Mouse (Mus musculus) layer of hippocampus, adult 9-11 months (tissue): ENCODE results near the gene Emp2.

Source experiments
- DNase-seq: peaks from one replicate; pipeline ENCODE4 v3.0.0; 2022

The Emp2 gene

DNA sequence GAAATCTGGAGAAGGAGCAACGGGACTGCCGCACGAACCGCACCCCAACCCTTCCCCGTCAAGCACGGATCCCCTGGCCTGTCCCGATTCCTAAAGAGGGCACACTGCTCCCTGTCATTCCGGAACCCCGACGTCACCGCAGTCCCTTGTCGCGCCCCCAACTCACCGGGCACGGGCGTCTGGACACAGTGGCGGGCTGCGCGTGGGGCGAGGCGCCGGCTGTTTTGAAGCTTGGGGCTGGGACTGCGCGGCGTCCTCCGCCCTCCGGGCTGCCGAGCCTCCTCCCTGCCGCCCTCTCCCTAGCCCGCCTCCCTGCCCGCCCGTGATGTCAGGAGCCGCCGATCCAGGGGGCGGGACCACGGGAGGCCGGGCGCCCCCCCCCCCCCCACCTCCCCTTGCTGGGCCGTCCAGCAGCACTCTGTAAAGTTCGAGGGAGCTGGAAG, at the start of gene Emp2:
Emp2 (minus strand) TSS at position 323 of the 443 bp plus-strand sequence.
- DNase-seq = peak; percentile 19

- DNase-seq = no peak
These were observed 49.3 kb upstream of the Emp2 start for GRCm38 (mm10) chr16:10363061-10363460.

- no peak for DNase-seq
These were observed 45.5 kb upstream of the Emp2 start for GRCm38 (mm10) chr16:10359241-10359640.

- no peak for DNase-seq
These were observed 44.5 kb upstream of the Emp2 start for GRCm38 (mm10) chr16:10358010-10358934.

DNA sequence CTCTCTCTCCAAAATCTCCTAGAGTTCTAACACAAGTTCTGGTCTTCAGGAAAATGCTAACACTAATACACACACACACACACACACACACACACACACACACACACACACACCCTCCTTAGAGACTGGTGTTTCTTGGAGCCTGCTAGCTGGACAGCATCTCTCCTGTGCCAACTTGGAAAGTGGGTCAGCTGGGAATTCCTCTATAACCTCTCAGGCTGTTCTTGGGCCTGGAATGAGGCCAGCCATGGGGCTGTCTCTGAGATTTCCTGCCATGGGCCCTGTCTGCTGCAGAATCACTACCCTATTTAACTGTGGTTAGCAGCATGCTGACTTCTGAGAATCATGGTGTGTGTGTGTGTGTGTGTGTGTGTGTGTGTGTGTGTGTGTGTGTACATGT, 41.2 kb upstream of the Emp2 start:
- DNase-seq = peak; percentile 72

- DNase-seq = no peak
These were observed 37.4 kb upstream of the Emp2 start for GRCm38 (mm10) chr16:10351050-10351636.

- DNase-seq = no peak
These were observed 36.1 kb upstream of the Emp2 start for GRCm38 (mm10) chr16:10349876-10350275.

DNA sequence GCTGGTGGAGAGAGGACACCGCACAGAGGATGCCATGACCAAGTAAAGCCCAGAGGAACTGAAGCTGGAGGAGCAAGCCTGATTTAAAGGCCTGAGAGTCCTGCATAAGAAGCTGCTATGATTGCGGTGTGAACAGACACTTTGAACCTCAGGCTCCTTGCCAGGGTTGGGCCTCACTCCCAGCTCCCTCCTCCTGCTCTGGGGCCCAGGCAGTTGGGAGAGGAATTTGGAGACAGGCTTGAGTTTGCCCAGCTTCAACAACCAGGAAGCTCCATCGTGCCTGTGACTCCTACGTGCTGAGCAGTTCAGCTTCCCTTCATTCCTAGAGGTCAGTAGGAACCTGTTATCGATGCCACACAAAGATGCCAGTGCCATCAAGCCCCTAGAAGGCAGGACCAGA, 35.7 kb upstream of the Emp2 start:
- no peak for DNase-seq

GRCm38 (mm10) chr16:10347551-10347950, 33.8 kb upstream of the Emp2 start:
- no peak for DNase-seq

DNA sequence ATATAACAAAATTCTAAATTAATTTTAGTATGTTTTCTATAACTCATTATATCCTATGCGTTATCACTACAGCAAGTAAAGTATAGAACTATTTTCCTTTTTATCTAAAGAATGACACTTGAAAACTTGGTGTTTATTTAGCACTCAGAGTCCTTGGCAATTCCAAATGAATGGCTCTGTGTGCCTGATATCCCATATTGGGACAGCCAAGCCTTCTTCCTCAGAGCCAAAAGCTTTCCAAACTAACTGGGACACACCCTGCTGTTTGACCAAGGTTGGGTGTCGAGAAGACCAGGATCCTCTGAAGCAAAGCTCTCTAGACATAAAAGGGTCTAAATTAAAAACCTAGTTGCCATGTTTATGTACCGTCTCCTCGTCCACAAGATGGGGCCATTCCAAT, 27.3 kb upstream of the Emp2 start:
- DNase-seq = no peak

GRCm38 (mm10) chr16:10339930-10340329, 26.2 kb upstream of the Emp2 start:
- DNase-seq = no peak

DNA sequence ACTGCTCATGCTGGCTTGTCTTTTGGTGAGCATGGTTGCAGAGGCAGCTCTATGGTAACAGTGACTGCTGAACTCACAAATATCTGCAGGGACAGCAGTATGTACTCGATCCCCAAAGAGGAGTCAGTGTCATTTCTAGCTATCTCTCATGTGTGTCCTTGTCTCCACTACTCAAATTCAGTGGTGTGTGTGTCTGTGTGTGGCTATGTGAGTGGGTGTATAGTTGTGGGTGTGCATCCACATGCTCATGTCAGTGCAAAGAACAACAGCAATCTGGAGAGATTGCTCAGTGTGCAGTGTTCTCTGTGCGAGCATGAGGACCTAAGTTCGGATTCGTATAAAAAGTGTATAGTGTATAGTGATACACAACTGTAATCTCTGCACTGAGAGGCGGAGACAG, 24.8 kb upstream of the Emp2 start:
- DNase-seq = peak; percentile 85

DNA sequence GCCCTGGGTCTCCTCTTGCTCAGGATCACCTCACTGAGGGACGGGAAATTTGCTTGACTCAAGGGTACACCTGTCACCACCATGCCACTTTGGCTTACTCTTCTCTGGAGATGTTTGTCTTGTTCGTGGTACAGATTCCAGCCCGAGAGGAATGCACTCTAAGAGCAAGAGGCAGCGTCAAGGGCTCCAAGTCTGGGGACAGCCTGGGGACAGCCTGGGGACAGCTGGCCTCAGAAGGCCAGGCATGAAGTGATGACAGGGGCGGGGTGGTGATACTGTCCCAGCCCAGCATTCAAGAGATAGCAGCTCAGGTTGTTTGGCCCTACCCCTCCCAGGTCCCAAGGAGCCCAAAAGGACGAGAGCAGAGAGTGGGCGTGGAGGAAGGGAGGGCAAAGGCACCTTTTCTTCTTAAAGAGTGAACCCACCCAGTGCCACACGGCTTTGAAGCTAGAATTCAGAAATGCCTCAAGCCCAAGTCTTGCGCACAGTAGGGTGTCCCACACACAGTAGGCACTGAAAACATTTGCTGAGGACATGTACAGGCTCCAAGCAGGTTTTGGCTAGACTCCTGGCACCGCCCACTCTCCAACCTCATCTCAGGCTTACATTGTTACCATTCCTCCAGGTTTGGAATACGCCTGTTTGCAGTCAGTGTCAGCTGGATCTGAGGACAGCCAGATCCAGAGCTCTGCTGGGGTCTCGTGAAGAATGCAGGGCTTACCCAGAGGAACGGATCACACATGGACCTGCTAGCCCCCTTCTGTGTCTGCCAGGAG, 23.8 kb upstream of the Emp2 start:
- peak; percentile 51 for DNase-seq

DNA sequence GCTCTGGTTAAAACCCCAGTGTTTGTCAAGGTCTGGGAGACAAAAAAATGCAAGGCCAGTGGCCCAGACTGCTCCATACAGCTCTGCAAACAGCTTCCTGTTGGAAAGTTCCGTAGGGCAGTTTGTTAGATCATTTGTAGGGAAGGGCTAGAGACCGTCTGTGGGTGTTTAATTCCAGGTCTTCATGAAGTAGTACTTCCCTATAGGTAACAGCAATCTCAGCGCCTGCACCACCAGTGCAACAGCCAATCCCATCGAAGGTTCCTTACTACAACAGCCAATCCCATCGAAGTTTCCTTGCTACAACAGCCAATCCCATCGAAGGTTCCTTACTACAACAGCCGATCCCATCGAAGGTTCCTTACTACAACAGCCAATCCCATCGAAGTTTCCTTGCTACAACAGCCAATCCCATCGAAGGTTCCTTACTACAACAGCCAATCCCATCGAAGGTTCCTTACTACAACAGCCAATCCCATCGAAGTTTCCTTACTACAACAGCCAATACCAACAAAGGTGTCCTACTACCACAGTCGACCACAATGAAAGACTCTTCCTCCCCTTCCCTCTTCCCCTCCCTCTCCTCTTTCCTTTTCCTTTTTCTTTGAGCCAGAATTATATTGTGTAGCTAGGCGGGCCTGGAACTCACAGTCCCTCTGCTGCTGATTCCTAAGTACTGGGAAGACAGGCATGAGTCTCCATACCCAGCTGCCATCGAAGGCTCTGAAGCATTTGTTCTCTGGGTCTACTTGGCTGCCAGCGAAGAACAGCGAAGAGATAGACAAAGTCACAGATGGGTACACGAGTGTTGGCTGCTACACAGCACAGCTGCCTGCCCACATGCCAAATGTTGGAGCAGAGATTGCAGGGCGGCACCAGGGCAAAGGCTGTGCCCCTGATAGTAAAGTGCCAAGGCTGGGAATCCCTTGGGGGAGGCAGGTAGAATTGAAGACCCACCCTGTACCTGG, 23.0 kb upstream of the Emp2 start:
- peak; percentile 61 for DNase-seq

DNA sequence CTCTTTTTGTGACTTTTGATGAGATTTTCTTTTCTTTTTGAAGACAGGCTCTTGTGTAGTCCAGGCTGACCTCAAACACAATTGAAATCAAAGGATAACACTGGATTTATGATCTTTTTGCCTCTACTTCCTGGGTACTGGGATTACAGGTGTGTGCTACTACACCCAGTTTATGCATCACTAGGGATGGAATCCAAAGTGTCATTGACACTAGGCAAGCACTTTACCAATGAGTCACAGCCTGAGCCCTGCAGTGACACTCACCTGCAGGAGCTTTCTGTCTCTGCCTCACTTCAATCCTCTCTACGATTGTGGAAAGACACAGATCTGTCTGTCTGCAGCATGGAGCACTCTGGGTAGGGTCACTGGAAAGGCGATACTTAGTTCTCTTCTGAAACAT, 22.2 kb upstream of the Emp2 start:
- DNase-seq = no peak

GRCm38 (mm10) chr16:10332732-10333131, 19.0 kb upstream of the Emp2 start:
- DNase-seq = no peak

DNA sequence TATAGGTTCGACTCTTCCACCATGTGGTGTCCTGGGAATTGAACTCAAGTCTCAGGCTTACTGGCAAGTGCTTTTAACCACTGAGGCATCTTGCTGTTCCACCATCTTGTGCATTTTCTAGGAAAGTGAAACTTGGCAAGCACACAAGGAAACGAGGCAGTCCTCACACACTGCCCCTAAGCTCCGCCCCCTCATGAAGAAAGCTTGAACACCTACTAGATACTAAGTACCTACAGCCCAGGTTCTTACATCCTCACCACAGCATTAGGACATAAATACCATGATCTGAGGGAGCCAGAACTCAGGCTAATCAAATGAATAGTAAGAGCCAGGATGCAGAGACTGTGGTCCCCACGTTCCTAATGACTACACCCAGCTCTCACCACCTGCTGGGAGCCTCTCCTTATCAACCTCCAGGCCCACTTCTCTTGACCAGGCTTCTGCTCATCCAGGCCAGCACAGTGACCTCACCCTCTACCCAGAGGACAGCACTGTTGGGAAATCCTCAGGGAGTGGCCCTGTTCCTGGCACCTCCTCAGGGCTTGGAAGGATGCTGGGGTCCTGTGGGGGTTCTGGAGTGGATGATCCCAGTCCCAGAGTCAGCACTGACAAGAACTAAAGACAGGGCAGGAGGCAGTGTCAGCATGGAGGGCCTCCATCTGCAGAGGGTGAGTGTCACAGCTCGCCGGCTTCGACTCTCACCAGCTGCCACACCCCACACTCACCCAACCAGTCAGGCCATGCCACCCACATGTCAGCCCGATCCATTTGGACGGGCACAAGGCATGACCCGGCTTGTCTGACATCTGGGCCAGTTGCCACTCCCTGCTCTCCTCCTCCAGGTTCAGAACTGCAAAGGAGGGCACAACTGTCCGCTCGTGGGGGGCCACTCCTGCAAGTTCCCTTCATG, 17.1 kb upstream of the Emp2 start:
- DNase-seq = no peak

GRCm38 (mm10) chr16:10327563-10328333, 14.0 kb upstream of the Emp2 start:
- DNase-seq = no peak

DNA sequence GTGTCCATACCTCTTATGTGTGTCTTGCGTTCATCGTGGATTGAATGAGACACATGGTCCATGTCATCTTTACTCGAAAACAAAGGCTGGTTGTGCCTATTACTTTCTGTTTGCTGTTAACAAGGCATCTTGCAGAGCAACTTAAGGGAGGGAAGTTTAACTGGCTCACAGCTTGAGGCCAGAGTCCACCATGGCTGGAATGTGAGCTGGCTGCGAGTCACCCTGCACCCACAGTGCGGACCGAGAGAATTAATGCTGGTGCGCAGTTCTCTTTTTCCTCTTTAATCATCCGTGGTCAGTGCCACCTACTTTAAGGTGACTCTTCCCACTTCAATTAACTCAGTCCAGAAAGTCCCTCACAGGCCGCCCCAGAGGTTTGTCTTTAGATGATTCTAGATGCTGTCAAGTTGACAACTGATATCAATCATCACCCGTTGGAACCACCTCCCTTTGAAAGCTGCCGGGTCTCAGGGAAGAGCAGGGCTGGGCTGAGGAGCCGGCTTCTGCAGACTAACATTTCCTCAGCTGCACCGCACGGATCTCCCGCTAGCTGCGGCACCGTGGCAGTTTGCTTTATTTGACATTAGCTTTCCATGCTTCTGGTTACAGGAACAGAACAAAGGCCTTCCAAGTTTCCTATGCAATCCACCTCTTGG, 6.3 kb upstream of the Emp2 start:
- no peak for DNase-seq

GRCm38 (mm10) chr16:10317197-10317544, 3.4 kb upstream of the Emp2 start:
- no peak for DNase-seq
